Mouse (Mus musculus) neural tube, embryonic 13.5 days (tissue): Measurements from ENCODE around the gene Tbcc. TPM values are rescaled to one million over a fixed set of nuclear protein-coding genes. Genes with fewer than 3 reads are reported as not detected.
A peak's percentile ranks its signal among the peaks of the same experiment; 100 is the strongest.
"Not testable (repeated sequence)": the region's sequence is repeated elsewhere in the genome, so short reads cannot be mapped to it uniquely, and the experiment has no call there.

Experiments
- ATAC-seq: fragments of 200-750 bp; cut with Nextera tagmentation; 2 replicates; pipeline ENCODE4 v1.8.0; 2017; ENCODE audit warnings: low read depth, mild to moderate bottlenecking, moderate TSS enrichment, moderate library complexity
- H3K27ac ChIP-seq: fragments of 300-500 bp; sonication (generic); replicated peaks from 2 replicates; pipeline ENCODE4 v1.5.1; 2015; ENCODE audit warnings: moderate library complexity, mild to moderate bottlenecking, inconsistent platforms
- H3K27me3 ChIP-seq: fragments of 300-500 bp; sonication (generic); 2 replicates; pipeline ENCODE4 v1.6.1; 2015; ENCODE audit warnings: mild to moderate bottlenecking, inconsistent platforms
- H3K36me3 ChIP-seq: fragments of 300-500 bp; sonication (generic); 2 replicates; pipeline ENCODE4 v1.6.1; 2015; ENCODE audit warnings: mild to moderate bottlenecking, inconsistent platforms
- H3K4me1 ChIP-seq: fragments of 300-500 bp; sonication (generic); replicated peaks from 2 replicates; pipeline ENCODE4 v1.6.1; 2015; ENCODE audit warnings: inconsistent platforms
- H3K4me2 ChIP-seq: fragments of 300-500 bp; sonication (generic); 2 replicates; pipeline ENCODE4 v1.6.1; 2015; ENCODE audit warnings: inconsistent platforms, mild to moderate bottlenecking, moderate library complexity
- H3K4me3 ChIP-seq: fragments of 300-500 bp; sonication (generic); 2 replicates; pipeline ENCODE4 v1.5.1; 2015; ENCODE audit warnings: mild to moderate bottlenecking, inconsistent platforms
- H3K9ac ChIP-seq: fragments of 300-500 bp; sonication (generic); 2 replicates; pipeline ENCODE4 v1.6.1; 2015; ENCODE audit warnings: moderate library complexity, mild to moderate bottlenecking, inconsistent platforms
- H3K9me3 ChIP-seq: fragments of 300-500 bp; sonication (generic); 2 replicates; pipeline ENCODE4 v1.6.1; 2016; ENCODE audit warnings: inconsistent platforms
- WGBS: fragments of 180-500 bp; shearing (Covaris S2); methylation state at CpG from one replicate; pipeline ENCODE4 v1.1.7; 2015; 5-methylcytosine and 5-hydroxymethylcytosine counted together
- polyA plus RNA-seq: library from polyadenylated mRNA; unstranded; fragments of >200 nt; fragmentation: Nextera tagmentation; extraction: Ambion mirVana; gene quantifications from 2 replicates; pipeline ENCODE4 v1.2.1, GENCODE M21; 2015

Tbcc gene
- 70.7 and 75.4 TPM in 2 replicates for polyA plus RNA-seq

DNA sequence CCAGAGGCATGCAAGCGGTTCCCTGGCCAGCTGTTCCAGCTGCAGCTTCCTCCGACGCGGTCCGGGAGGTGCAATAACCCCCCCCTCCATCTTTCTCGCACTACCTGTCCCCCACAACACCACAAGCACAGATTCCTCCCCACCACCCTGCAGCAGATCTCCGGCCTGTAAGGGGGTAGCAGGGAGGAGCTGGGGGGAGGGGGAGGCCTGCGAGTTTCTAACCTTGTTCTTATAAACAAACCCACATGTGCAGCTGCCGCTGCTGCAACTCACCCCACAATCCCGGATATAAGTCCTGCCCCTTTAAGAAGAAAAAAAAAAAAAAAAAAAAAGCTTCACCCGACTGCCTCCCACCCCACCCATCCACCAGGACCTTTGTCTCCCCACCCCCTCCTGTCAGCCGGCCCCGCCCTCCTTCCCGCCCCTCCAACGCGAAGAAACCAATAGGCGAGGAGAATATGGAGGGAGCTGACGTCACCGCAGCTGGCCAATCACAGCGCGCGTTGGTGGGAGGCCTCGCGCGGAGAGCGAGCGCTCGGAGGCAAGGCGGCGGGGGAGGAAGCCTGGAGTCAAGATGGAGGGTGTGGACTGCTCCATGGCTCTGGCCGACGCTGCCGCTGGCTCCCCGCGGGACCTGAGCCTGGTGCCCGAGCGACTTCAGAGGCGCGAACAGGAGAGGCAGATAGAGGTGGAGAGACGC lies at the start of gene Tbcc:
Gene Tbcc (plus strand): TSS at position 569 of the 700 bp plus-strand sequence.
- peak; percentile 92 for ATAC-seq
- peaks cover 37% of the 10 kb centered on the region for H3K4me1 ChIP-seq
- WGBS: under 1% methylated on average over 40 of the region's 40 CpGs
- H3K36me3 ChIP-seq: 0 out of 2 replicates have a peak, but pooled peaks cover 9% of the 10 kb centered on the region
- peak within 1 kb of the TSS; percentile 98 for H3K4me3 ChIP-seq
- H3K9me3 ChIP-seq: no peaks in the 10 kb centered on the region
- H3K27ac ChIP-seq: peak within 1 kb of the TSS; percentile 99
- H3K27me3 ChIP-seq: no peaks in the 10 kb centered on the region
- peak within 1 kb of the TSS; percentile 93 for H3K4me2 ChIP-seq
- peak within 1 kb of the TSS; percentile 97 for H3K9ac ChIP-seq

DNA sequence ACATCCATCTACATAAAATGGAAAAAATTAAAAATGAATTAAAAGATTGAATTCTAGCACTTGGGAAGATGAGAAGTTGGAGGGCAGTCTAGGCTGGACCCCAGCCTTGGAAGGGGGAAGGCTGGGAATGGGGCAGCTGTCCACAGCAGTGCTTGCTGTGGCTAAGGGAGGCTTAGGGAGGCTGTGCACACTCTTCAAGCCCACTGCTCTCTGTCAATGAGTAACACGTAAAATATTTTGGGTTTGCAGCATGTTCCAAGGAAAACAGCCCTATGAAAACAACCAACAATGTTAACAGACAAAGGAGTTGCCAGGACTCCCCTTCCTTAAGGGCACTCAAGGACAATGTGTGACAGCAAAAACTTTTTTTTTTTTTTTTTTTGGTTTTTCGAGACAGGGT lies 47.5 kb upstream of the Tbcc start:
- no peak overlapping the region for H3K4me2 ChIP-seq
- 61% methylated on average over 2 of the region's 2 CpGs for WGBS
- H3K27ac ChIP-seq: no peak overlapping the region
- no peak overlapping the region for H3K9ac ChIP-seq
- H3K4me3 ChIP-seq: no peak overlapping the region
- 0 out of 2 replicates have a peak, but pooled peaks cover 8% of the 10 kb centered on the region for H3K36me3 ChIP-seq
- no peaks in the 10 kb centered on the region for H3K9me3 ChIP-seq
- peaks cover 30% of the 10 kb centered on the region for H3K4me1 ChIP-seq
- no peak for ATAC-seq
- H3K27me3 ChIP-seq: no peaks in the 10 kb centered on the region

DNA sequence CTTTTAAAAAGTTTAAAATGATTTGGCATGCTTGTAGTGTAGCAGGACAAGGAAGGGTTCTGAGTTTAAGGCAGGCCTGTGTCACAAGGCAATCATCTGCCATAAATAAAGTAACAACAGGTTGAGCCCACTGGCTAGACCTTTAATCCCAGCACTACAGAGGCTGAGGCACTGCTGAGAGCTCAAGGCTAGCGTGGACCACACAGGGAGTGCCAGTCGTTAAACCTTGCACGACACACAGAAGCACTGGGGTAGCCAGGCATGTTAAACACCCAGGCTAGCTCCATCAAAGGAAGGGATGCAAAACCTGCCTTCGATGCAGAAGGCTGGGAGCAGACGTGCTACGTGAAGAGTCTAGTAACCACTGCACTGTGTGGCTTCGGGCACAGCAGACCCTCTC lies 46.8 kb upstream of the Tbcc start:
- no peak overlapping the region for H3K4me3 ChIP-seq
- no peak overlapping the region for H3K9ac ChIP-seq
- 27% methylated on average over 7 of the region's 7 CpGs for WGBS
- H3K9me3 ChIP-seq: no peaks in the 10 kb centered on the region
- H3K4me1 ChIP-seq: peaks cover 24% of the 10 kb centered on the region
- peak overlapping the region; percentile 59 for H3K27ac ChIP-seq
- no peaks in the 10 kb centered on the region for H3K27me3 ChIP-seq
- ATAC-seq: no peak
- H3K4me2 ChIP-seq: no peak overlapping the region
- H3K36me3 ChIP-seq: 0 out of 2 replicates have a peak, but pooled peaks cover 8% of the 10 kb centered on the region

DNA sequence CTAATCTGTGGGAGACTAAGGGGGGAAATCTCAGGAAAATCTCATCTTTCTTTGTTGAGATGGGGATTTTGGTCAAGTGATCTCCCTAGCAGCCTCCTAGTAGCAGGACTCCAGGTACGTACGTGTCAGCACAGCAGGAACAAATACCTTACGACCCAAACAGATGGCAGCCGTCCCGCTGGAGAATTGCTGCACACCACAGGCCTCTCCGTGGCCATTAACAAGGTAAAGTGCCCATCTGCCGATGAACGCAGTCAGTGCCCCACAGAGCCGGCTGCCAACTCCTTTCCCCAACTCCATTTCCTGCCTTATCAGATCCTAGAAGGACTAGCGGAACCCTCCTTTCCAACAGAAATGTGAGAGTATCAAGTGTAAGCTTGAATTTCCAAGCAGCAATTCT lies 45.7 kb upstream of the Tbcc start:
- H3K9ac ChIP-seq: no peak overlapping the region
- no peak overlapping the region for H3K4me3 ChIP-seq
- peaks cover 24% of the 10 kb centered on the region for H3K4me1 ChIP-seq
- peak overlapping the region; percentile 59; the same call in 1 of the 2 replicates for H3K27ac ChIP-seq
- 0 out of 2 replicates have a peak, but pooled peaks cover 4% of the 10 kb centered on the region for H3K36me3 ChIP-seq
- no peak overlapping the region for H3K4me2 ChIP-seq
- no peak for ATAC-seq
- no peaks in the 10 kb centered on the region for H3K9me3 ChIP-seq
- WGBS: 29% methylated on average over 10 of the region's 10 CpGs
- H3K27me3 ChIP-seq: no peaks in the 10 kb centered on the region

DNA sequence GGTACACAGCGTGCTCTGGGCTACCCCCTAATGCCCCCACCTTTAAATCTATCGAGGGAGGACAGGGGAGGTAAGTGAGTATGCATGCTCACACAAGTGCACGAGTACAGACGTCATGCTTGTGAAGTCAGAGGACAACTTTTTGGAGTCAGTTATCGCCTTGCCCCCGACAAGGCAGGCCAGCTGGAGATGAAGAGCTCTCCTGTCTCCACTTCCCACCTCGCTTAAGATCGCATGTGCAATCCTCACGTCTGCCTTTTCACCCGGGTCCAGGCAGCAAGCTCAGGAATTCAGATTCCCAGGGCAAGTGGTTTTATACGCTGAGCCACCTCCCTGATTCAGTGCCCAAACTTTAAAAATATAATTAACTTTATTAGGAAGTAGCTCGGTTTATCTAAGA lies 45.2 kb upstream of the Tbcc start:
- H3K4me3 ChIP-seq: no peak overlapping the region
- no peak overlapping the region for H3K9ac ChIP-seq
- no peak for ATAC-seq
- H3K27me3 ChIP-seq: no peaks in the 10 kb centered on the region
- H3K4me1 ChIP-seq: peaks cover 24% of the 10 kb centered on the region
- H3K36me3 ChIP-seq: no peaks in the 10 kb centered on the region
- peak overlapping the region; percentile 59; the same call in 1 of the 2 replicates for H3K27ac ChIP-seq
- 81% methylated on average over 12 of the region's 12 CpGs for WGBS
- no peak overlapping the region for H3K4me2 ChIP-seq
- no peaks in the 10 kb centered on the region for H3K9me3 ChIP-seq

DNA sequence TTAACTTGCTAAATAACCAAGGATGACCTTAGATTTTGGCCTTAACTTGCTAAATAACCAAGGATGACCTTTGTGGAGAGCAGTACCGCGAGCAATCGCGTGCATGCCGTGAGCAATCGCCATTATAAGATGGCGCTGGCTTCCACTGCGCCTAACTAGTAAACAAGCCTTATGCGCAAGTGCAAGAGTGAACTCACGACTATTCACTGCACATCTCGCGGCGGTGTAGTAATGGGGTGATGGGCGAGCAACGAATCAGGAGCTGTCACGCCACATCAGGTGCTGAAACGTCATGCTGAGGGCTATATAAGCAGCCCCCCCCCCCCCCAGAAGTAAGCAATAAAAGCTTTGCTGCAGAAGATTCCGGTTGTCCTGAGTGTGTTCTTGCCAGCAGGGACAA lies 43.9 kb upstream of the Tbcc start:
- not testable (repeated sequence) for H3K27ac ChIP-seq, H3K9me3 ChIP-seq, H3K4me2 ChIP-seq, ATAC-seq, H3K27me3 ChIP-seq, H3K36me3 ChIP-seq, H3K4me3 ChIP-seq, H3K9ac ChIP-seq
- 94% methylated on average over 18 of the region's 18 CpGs for WGBS
- H3K4me1 ChIP-seq: peaks cover 24% of the 10 kb centered on the region

DNA sequence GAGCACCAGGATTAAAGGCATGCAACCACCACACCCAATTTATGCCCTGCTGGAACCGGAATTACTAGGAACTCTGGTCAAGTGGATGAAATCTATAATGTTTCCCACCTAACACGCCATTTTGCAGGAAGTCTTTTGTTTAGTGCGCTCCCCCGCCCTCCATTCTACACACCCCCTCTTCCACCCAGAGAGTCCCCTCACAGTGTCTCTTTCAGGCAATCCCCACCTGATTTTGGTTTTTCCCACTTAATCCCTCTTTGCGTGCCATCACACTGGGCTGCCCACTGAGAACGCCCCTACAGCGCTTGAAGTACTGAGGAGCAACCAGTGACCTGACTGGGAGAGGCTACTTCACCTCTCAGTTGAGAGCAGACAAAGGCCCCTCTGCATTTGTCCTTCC lies 43.3 kb upstream of the Tbcc start:
- Histone ChIP-seq H3K4me3 (no peak overlapping the region), H3K27me3 (no peaks in the 10 kb centered on the region), H3K4me1 (peaks cover 24% of the 10 kb centered on the region), H3K9ac (no peak overlapping the region), H3K9me3 (no peaks in the 10 kb centered on the region), H3K36me3 (no peaks in the 10 kb centered on the region), H3K27ac (no peak overlapping the region), H3K4me2 (no peak overlapping the region)
- ATAC-seq: no peak
- WGBS: 95% methylated on average over 7 of the region's 7 CpGs

DNA sequence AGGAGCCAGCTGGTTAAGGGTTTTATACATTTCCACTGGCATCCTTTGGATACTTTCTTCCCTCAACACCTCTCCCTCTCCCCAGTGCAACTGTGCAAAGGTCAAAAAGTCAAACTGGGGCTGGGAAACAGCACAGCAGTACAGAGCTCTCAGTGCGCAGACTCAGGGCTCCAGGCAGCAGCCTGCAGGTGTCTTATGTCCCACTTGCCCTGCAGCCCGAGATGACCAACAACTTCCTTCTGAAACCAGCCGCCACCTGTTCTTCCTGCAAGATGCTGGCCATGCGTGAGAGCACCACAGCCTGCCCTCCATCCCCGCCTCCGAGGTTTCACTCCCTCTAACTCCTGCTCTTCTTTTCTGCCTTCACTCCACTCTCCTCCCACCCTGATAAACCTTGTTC lies 37.8 kb upstream of the Tbcc start:
- ATAC-seq: no peak
- Histone ChIP-seq H3K4me1 (peaks cover 31% of the 10 kb centered on the region), H3K9me3 (no peaks in the 10 kb centered on the region), H3K4me2 (0 out of 2 replicates have a peak overlapping the region, but pooled peaks have one; percentile 11), H3K9ac (no peak overlapping the region), H3K27ac (peak overlapping the region; percentile 54), H3K36me3 (no peaks in the 10 kb centered on the region), H3K27me3 (no peaks in the 10 kb centered on the region), H3K4me3 (no peak overlapping the region)
- WGBS: 41% methylated on average over 6 of the region's 6 CpGs

DNA sequence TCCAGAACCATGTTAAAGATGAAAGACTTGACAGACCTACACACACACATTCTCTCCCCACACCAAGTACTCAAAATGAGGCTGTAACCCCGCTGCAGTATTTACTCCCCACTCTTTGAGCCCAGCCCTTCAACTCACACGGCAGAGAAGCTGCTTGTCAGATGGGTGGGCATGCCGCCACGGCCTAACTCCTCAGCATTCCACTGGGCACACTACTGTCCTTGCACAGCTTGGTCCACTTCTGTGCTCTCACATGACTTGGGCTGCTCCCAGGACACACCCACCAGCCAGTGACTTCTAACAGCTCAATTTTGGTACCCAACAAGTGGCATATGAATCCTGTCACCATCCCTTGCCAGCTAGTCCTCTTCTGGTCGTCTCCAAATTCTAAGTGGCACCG lies 37.2 kb upstream of the Tbcc start:
- ATAC-seq: no peak
- no peaks in the 10 kb centered on the region for H3K36me3 ChIP-seq
- 0 out of 2 replicates have a peak overlapping the region, but pooled peaks have one; percentile 11 for H3K4me2 ChIP-seq
- 58% methylated on average over 6 of the region's 6 CpGs for WGBS
- H3K4me3 ChIP-seq: no peak overlapping the region
- H3K27ac ChIP-seq: peak overlapping the region; percentile 54
- H3K4me1 ChIP-seq: peaks cover 31% of the 10 kb centered on the region
- H3K27me3 ChIP-seq: no peaks in the 10 kb centered on the region
- no peaks in the 10 kb centered on the region for H3K9me3 ChIP-seq
- no peak overlapping the region for H3K9ac ChIP-seq

DNA sequence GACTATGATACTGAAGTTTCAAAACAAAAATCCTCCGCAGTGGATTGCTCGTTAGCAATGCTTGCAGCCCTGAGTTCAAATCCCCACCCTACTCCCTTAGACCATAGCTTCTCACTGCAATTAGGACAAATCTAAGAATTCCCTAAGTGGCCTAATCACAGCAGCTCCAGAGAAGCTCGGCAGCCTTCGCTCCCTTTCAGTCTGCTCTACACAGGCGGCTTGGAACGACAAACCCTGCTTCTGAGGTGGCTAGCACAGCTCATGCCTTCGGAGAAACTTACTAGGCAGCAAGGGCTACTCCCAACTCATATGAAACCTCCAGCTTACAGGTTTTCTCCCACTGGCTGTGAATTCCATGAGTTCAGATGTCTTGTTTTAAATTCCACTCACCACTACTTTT lies 36.4 kb upstream of the Tbcc start:
- H3K9ac ChIP-seq: no peak overlapping the region
- whole genome bisulfite sequencing: 83% methylated on average over 7 of the region's 7 CpGs
- no peaks in the 10 kb centered on the region for H3K36me3 ChIP-seq
- H3K9me3 ChIP-seq: no peaks in the 10 kb centered on the region
- H3K27me3 ChIP-seq: no peaks in the 10 kb centered on the region
- 0 out of 2 replicates have a peak overlapping the region, but pooled peaks have one; percentile 73 for H3K4me2 ChIP-seq
- H3K4me1 ChIP-seq: peaks cover 33% of the 10 kb centered on the region
- H3K4me3 ChIP-seq: no peak overlapping the region
- H3K27ac ChIP-seq: peak overlapping the region; percentile 100; the same call in 1 of the 2 replicates
- no peak for ATAC-seq

DNA sequence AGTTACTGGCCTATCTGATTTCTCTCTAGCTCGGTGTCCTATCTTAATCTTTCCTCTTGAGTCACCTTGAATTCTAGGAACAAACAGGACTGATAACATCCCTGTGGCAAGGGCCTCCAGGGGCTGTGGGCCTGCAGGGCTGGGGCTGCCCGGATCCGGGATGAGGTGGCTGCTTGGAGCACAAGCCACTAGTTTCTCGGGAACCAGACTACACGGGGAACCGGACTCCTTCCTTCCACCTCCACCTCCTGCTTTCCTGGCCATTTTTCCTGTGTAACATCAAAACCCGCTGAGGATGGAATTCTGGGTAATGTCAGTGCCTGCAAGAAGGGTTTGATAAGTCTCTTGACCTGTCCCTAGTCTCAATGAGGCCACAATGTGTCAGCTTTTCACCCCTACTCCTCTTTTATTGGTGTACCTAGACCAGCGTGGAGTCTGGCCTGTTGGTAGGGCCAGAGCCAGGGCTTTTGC lies 35.8 kb upstream of the Tbcc start:
- Histone ChIP-seq H3K9me3 (no peaks in the 10 kb centered on the region), H3K9ac (peak overlapping the region; percentile 56; the same call in 1 of the 2 replicates), H3K4me1 (peaks cover 39% of the 10 kb centered on the region), H3K27ac (peak overlapping the region; percentile 100), H3K4me3 (peak overlapping the region; percentile 95; the same call in 1 of the 2 replicates), H3K36me3 (no peaks in the 10 kb centered on the region), H3K27me3 (no peaks in the 10 kb centered on the region), H3K4me2 (peak overlapping the region; percentile 73)
- 79% methylated on average over 8 of the region's 8 CpGs for WGBS
- no peak for ATAC-seq

DNA sequence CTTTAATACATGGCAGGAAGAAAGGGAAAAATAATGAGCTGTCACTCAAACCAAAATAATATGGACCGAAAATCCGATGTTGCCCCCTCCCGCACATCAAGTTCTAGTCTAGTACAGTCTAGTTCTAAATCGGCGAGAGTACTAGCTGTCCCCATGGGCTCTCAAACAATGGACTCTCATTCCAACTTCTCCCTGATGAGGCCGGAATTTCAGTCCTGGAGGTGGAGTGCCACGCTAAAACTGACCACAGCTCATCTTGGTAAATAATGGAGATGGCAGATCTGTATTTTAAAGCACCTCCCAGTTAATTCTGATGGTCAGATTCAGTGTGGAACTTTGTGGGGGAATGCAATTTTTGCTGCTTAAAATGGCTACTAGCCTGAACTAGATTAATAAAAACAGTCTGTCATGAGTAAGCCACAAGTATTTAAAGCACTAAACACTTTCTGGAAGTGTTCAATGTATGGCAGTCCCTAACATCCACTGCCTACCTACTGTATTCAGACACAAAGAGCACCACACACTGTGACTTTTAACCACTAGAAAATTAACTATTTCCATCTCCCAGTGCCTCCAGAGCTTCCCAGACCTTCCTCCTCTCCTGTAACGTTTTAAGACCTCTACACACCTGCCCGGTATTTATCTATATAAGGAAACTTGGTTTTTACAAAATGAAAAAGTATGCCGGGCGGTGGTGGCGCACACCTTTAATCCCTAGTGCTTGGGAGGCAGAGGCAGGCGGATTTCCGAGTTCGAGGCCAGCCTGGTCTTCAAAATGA lies 35.0 kb upstream of the Tbcc start:
- H3K27me3 ChIP-seq: no peaks in the 10 kb centered on the region
- WGBS: 66% methylated on average over 15 of the region's 15 CpGs
- no peaks in the 10 kb centered on the region for H3K9me3 ChIP-seq

More for the DNA sequence above, 35.0 kb upstream of the Tbcc start:
- Histone ChIP-seq H3K4me3 (peak overlapping the region; percentile 95), H3K4me1 (peaks cover 46% of the 10 kb centered on the region), H3K27ac (peak overlapping the region; percentile 100), H3K4me2 (peak overlapping the region; percentile 73), H3K36me3 (no peaks in the 10 kb centered on the region), H3K9ac (peak overlapping the region; percentile 100)
- ATAC-seq: no peak
